Mouse (Mus musculus) ovary, postnatal 10 days (tissue): ENCODE data around the gene B3gnt9.

Experiments
- DNase-seq: peaks from one replicate; pipeline ENCODE4 v3.0.0; 2022; ENCODE audit warnings: low spot score

The B3gnt9 gene

DNA sequence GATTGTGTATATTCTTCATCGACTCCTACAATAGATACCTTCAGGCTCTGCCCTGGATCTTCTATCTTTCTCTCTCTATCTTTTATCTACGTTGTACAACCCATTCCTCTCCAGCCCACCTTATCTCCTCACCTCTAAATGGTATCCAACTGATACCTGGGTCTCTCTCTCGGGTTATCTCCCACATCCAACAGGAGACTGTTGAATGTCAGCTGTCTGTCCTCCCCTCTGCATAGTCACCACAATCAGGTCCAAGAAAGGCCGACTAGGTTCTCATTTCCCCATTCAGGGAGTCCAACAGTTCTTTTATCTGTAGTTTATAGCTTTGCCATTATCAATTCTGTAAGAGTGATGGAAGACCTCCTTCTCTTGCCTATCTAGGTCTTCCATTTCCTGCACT lies 27.3 kb upstream of the B3gnt9 start:
- DNase-seq, result no peak

DNA sequence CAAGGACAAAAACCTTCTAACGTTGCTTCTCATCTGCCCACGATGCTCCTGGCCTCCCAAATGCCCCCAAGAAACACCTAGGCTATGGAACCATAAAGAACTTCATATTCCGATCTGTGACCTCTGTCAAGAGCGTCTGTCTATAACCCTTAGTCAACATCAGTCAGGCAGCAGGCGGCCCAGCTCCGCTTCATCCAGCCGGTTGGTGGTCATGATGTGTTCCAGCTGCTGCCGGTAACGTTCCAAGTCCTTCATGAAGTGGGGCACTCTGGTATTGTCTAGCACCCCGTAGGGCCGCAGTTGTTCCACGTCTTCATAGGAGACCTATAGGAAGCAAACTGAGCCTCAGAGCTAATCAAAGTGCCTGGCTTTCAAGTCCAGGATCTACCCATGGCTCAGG lies 26.9 kb upstream of the B3gnt9 start:
- no peak for DNase-seq

DNA sequence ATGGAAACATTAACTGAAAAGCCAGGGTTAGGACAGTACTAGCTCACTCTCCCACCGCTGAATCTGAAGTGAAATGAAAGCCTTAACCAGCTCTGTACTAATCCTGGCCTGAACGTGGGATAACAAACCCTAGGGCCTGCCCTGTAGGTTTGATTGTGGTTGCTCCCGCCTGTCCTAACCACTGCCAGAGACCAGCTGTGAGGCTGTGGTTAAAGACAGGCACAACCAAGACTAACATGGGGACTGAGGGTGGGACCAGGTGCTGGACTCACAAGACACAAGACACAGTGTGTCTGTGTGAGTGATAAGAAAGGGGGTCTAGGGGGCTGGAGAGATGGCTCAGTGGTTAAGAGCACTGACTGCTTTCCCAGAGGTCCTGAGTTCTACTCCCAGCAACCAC lies 25.6 kb upstream of the B3gnt9 start:
- no peak for DNase-seq

DNA sequence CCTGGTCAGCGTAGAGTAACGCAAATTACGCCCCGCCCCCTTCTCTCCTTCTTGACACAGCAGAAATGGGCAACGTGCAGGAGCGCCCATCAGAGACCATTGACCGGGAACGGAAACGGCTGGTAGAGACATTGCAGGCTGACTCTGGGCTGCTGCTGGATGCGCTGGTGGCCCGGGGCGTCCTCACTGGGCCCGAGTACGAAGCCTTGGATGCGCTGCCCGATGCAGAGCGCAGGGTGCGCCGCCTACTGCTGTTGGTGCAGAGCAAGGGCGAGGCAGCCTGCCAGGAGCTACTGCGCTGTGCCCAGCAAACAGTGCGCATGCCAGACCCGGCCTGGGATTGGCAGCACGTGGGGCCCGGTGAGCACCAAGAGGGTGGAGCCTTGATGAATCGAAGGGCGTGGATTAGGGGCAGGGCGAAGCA lies 24.0 kb upstream of the B3gnt9 start:
- no peak for DNase-seq

DNA sequence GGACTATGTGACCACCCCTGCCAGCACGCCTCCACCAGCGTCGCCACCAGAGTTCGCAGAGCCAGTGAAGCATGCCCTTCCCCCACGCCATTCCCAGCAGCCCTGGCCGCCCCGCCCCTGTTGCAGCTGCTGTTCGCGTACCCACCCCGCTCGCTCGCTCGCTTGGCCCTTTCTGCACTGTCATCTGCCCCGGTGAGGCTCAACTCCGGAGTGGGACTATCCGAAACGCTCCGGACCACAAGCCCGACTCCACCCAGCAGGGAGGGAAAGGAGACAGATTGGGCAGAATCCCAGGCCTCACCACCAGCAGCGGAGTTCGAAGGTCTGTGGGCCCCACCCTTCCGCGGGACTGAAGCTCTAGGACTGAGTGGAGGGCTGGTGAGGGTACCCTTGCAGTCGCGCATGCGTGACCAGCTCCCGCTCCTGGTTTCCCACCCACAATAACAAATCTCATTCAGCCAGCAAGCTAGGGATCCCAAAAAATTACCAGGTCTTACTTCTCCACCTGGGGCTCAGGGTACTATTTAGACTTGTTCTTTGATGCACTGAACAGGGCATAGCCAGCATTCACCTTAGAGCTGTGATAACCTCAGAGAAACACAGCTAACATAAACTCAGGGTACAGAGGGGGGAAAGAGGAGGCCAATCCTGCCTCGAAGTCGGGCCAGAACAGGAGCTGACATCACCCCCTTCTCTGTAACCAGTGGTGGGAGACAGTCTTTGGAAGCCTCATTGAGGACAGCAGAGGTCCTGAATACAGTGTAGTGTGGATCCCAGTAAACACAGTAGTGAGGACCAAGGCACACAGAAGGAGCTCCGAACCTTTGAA lies 21.6 kb upstream of the B3gnt9 start:
- no peak for DNase-seq

DNA sequence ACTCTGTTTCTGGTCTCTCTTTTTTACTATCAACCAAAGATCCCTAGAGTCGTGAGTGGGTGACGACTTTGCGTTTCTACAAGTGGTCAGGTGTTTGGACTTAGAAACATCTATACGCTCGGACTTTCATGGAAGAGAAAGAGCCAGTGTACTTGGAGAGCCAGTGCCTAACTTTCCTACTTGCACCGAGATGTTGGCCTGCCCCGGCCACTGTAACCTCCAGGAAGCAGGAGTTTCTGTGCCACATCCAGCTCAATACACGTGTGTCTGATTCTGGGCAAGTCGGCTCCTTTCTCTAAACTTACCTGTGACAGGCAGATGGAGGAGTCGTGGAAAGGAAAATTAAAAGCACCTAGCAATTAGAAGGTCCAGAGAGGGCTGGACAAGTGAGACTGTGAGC lies 20.9 kb upstream of the B3gnt9 start, which contains the start of gene Nol3:
Nol3 (plus strand) TSS at position 301 of the 400 bp plus-strand sequence.
- no peak for DNase-seq

DNA sequence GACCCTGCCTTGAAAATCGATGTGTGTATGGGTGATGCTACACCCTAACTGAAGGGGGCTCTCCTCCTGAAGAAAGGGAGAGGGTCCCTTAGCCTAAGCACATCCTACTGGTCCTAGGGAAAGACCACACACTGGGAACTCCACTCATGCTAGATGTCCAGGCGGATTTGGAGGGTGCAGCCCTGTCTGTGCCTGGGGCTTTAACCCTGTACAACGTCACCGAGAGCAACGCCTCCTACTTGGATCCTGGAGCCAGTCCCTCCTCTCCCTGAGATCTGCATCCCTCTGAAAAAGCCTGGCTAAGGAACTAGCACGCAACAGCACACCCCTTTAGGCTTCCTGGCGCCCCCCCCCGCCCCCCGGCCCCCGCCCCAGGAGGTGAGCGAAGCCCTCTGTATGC lies 20.4 kb upstream of the B3gnt9 start:
- no peak for DNase-seq

DNA sequence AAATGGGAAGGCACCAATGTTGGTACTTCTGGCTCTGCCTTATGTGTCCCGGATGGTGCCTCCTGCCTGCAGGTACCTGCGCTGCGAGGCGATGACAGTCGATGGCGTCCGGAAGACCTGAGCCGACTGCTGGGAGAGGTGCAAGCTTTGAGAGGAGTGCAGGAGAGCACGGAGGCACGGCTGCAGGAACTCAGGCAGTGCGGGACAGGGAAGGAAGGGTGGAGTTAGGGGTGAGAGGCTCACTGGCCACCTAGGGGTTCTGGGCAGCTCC lies 15.9 kb upstream of the B3gnt9 start:
- no peak for DNase-seq

DNA sequence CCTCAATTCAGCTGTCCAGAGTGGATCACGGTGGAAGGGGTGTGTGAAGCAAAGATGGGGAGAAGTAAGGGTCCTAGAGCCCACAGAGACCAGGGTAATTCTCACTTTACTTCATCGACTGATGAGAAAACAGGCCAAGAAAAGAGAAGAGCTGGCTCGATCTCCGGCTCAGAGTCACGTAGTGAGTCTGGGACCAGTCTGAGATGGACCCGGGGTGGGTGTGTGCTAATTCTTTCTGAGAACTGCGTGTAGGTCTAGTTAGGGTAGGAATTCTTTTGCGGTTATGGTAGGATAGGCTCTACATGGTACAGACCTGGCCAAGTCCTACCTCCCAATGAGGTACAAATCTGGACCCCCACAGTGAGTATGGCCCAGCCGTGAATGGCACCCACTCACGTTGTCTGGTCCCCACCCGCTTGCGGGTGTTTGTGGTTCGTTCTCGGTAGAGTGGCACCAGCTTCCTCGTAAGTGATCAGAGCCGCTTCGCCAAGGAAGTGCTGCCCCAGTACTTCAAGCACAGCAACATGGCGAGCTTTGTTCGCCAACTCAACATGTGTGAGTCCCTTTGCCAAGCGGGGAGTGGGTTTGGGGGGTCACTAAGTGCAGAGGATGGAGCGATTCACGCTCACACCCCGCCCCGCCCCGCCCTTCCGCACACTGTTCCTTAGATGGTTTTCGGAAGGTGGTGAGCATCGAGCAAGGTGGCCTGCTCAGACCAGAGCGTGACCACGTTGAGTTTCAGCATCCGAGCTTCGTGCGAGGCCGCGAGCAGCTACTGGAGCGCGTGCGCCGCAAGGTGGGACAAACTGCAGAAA lies 15.4 kb upstream of the B3gnt9 start:
- no peak for DNase-seq

DNA sequence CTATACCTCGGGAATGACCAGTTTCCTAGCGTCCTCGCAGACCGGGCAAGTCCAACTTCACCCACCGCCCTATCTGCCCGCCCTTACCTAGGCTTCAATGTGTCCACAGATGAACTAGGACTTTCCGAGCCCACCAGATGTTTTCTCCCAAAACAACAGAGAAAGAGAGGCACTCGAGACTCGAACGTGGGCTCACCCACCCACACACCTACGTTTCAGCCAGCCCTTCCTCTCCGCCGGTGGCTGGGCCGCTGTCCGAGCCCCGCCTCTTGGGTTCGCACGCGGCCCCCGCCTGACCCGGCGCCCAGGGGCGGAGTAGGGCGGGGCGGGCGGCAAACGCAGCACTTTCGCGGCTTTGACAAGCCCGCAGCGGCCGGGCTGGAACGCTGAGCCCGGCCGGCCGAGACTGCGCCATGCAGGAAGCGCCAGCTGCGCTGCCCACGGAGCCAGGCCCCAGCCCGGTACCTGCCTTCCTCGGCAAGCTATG lies 14.6 kb upstream of the B3gnt9 start, which contains the start of gene Hsf4:
Hsf4 (plus strand) TSS at position 341 of the 487 bp plus-strand sequence.
- DNase-seq, result no peak

DNA sequence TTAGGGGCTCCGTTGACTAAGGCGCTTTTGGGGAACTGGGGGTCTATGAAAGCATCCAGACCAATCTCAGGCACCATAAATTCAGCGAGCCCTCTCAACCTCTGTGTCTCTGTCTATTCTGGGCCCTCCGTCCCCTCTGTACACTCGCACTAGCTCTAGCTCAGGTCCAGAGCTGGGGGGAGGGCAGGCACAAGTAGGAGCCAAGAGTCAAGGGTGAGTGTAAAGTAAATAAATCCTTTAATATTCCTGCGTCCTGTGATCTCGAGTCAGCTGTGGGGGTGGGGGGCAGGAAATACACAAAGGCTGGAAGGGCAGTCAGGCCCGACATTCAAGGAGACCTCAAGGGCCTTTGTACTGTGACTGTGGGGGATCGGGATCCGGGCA lies 14.1 kb upstream of the B3gnt9 start:
- no peak for DNase-seq

DNA sequence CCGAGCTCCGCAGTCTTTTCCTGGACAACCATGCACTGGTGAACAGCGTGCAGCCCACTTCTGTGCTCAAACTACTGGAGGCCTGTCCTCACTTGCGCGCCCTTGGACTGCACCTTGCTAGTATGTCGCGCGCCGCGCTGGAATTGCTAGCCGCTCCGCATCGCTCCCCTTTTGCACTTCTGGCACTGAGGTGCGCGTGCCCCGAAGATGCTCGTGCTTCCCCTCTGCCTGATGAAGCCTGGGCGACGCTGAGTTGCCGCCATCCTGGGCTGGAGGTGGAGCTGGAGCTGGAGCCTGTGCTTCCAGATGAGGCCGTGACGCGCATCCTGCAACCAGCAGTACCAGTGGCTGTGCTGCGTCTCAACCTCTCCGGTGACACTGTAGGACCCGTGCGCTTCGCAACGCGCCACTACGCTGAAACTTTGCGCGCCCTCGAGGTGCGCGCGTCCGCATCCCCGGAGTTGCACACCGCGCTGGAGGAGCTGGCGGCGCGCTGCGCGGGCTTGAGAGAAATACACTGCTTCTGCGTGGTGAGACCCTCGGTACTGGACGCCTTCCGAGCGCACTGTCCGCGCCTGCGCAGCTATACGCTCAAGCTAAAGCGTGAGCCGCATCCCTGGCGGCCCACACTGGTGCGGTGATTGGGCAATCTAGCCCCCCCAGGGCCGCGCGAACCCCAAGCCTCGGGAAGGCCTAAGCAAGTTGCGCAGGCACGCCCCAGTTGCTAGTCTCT lies 13.6 kb upstream of the B3gnt9 start:
- DNase-seq, result no peak

DNA sequence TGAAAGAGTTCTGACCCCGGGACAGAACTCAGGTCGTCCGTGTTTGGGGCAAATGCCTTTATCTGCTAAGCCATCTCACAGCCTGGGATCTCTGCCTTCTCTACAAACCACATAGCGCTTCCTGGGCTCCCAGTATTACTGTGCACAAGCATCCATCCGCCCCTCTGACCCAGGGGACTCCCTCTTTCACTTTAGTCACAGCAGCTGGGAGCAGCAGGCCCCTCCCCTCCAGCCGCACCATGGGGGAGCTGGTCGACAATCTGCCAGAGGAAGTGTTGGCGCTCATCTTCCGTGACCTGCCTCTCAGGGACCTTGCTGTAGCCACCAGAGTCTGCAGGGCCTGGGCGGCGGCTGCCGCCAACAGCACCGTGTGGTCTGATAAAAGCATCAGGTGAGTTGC lies 11.8 kb upstream of the B3gnt9 start:
- no peak for DNase-seq

DNA sequence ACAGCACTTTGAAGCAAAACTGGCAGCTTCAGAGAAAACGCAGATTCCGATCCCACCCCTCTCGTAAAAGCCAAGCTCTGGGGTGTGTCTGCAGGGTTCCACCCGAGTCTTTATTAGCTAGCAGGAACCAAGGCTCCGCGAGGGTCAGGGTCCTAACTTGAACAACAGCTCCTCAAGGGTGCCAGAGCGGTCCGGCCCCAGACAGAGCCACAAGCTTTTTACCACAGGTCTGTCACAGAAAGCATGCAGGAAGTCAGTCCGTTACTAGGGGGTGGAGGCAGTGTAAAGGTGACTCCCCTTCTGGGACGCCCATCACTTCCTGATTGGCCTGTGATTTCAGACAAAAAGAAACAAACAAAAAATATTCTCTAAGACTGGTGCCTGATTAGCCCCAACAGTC lies 10.2 kb upstream of the B3gnt9 start:
- DNase-seq, result no peak

DNA sequence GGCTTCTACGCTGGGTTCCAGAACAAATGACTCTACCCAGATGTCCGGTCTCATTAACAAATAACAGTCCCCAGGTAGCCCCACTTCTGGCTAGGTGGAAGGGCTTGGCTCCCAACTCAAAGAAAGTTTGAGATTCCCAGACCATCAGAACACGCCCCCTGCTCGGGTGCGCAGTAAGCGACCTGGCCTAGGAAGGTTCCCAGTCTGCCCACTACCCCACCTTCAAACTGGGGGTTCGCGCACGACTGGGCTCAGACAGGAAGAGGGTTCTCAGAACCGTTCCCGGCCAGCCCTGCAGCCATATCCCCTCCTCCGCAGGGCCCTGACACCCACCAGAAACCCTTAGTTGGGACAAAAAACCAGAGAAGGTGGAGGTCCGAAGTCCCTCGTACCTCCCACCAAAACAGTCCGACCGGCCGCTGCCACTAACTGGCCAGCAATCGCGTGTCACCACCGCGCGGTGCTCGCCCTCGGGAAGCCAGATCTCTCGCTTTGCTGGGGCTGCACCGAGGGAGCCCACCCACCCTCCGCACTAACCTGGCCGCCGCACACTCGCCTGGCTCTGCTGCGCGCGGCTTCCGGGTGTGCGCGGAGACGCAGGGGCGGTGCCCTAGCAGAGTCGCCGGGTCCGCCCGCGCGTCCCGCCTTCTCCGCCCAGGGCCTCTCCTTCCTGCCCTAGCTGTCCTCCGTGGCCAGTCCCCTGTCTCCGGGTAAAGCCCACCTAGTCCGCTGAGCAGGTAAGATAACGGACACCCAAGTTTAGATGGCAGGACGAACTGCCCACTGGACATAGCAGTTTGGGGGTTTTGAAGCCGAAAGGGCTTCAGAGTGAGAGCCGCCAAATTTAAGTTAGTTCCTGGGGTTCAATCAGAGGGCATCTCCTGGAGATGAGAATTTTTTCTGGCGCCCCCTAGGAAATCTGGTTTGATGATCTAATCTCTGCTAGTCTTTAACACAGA lies 9.3 kb upstream of the B3gnt9 start, which contains the start of the genes Tradd and Fbxl8:
Tradd (minus strand) TSS at position 586 of the 959 bp plus-strand sequence.
Fbxl8 (plus strand) TSS at position 625 of the 959 bp plus-strand sequence.
- peak; percentile 38 for DNase-seq

DNA sequence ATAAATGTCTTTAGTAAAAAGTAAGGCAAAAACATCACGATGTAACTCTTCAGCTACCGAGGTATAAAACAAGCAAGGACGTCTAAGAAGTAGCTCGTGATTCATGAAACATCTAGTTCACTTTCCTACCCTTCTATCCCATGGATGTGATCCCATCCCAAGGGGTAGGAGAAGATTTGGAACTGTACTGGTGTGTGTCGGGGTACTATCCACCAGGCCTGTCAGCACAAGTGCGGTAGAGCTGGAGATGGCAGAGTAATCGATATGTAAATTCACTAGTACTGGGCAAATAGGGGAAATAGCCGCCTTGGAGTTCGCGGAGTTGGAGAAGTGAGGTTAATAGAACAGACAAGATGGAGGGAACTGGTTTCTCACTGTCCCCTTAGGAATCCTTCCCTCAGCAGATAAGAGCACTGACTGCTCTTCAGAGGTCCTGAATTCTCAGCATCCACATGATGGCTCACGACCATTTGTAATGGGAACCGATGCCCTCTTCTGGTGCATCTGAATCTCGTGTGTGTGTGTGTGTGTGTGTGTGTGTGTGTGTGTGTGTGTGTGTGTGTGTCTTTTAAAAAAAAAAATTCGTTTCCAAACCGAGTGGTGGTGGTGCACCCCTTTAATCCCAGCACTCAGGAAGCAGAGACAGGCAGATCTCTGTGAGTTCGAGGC lies 8.4 kb upstream of the B3gnt9 start:
- DNase-seq, result no peak

DNA sequence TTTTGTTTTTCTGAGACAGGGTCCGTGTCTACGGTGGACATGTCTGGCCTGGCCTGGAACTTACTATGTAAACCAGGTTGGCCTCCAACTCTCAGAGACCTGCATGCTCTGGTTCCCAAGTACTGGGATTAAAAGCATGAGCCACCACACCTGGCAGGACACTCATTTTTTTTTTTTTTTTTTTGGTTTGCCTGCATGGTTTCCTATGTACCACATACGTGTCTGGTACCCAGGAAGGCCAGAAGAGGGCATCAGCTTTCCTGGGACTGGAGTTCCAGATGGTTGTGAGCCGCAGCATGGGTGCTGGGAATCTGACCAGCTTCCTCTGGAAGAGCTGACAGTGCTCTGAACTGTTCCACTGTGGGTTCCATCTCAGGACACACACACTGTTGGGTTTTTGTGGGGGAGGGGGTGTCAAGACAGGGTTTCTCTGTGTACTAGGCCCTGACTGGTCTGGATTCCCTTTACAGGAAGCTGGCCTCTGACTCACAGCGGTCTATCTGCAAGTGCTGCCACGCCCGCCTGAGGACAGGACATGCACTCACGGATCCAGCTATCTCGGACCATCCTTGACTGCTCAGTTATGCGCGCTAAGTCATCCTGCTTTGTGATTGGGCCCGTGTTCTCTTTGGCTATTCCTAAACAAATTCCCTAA lies 6.5 kb upstream of the B3gnt9 start:
- no peak for DNase-seq

DNA sequence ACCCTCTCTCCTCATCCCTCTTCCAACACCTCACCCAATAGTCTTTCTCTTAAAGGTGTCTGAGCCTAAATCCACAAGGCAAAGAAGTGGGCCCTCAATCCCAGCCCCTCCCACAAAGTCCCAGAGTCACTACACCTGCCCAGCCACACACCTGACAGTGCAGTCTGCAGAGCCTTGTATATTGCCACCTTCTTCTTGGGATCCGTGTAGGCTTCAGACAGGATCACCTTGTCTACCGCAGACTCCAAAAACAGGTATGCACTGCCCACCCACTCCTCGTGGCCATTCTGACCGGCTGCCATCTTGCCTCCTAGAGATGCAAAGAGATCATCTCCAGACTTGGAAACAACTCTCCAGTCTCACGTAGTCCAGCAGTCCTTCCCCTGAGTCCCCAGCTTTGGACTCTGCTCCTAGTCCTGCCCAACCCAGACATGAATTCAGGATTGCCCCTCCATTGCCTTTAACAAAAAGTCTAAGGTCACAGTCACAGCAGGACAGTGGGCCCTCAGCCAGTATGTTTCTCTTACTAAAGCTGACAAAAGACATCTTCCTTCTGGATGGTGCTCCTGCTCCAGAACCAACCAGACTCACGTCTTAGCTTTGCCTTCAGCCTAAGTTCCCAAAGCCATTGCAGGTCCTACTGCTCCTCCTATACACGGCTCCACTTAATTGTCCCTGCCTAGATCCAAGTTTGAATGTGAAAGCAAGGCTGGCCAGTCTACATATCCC lies 5.6 kb upstream of the B3gnt9 start:
- DNase-seq, result no peak

DNA sequence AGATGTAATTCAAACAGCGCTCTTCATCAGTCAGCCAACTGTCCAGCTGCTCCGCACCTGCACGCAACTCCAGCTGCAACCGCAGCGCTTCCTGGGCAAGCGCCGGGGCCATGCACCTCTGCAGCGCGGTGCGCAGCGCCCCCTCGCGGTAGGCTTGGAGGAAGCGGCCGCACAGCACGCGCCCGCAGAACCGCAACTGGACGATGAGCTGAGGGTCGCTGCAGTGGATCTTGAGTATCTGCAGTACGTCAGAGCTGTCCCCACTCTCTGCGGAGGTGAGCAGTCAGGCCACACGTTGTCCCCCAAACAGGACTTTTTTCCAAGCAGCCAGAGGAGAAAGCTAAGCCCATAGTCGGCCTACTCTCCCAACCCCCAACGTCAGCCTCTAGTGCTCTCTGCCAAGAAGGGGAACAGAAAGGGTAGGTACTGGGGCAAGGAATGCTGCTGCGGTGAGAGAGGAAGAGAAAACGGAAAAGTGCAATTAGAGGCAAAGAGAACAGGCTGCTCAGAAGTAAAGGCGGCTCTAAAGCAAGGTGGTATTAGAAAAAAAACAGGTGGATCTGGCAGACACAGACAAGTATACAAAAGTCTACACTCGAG lies 4.9 kb upstream of the B3gnt9 start:
- DNase-seq, result peak; percentile 65
